Mouse (Mus musculus) megakaryocyte-erythroid progenitor cell, adult 5-6 weeks (primary cell): ENCODE data around the gene Cln5. TPM values are rescaled to one million over a fixed set of nuclear protein-coding genes. Genes with fewer than 3 reads are reported as not detected.
A peak's percentile ranks its signal among the peaks of the same experiment; 100 is the strongest.

Experiments
- ATAC-seq: replicated peaks from 2 replicates; pipeline ENCODE4 v1.8.0; 2016; ENCODE audit warnings: mild to moderate bottlenecking, inconsistent platforms; ENCODE audit not compliant: severe bottlenecking, poor library complexity, low FRiP score, low TSS enrichment
- total RNA-seq, 2 experiments: library from RNA; stranded (forward) in 1 of 2; stranded (reverse) in 1 of 2; fragments of 200-1000, 215-1000 nt in 1 of 2; fragments of >200 nt in 1 of 2; fragmentation: Nextera tagmentation in 1 of 2; gene quantifications; 2 replicates each; pipeline ENCODE4 v1.2.3; 2014 to 2017

The Cln5 gene
- total RNA-seq, 2 experiments from 2014 or later = 15.6 to 15.8 TPM

- ATAC-seq = no peak
Observed at GRCm38 (mm10) chr14:103102731-103103335, 32.8 kb downstream of the Cln5 start.

DNA sequence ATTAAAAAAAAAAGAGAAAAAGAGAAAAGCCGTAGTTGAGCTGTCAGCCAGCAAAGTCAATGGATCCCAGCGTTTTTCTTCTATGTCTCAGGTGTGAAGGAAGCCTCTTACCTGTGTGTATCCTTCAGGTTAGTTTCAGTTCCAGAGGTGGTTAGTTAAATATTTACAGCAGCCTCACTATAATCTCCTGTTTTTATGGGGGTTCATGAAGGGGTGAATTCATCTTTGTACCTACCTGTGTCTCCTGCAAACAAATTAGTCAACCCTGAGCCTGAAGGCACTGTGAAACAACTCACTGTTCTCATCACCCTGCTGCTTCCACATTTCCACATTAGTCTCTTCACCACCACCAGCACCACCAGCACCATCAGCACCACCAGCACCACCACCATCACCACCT lies 36.3 kb downstream of the Cln5 start:
- no peak for ATAC-seq

DNA sequence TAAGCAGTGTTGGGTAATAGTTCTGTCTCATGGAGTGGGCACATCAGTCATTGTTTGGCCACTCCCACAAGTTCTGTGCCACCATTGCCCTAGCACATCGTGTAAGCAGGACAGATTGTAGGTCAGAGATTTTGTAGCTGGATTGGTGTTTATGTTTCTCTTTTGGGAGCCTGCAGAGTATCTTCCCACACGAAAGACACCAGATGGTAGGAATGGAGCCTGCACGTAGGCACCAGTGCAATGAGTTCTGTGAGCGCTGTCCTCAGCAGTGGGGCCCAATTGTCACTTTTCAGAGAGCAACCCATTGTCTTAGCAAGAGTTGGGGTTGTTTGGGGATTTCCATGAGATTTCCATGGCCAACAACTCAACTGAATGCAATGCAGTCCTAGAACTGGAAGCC lies 40.0 kb downstream of the Cln5 start:
- no peak for ATAC-seq

GRCm38 (mm10) chr14:103112606-103113363 lies 42.8 kb downstream of the Cln5 start:
- no peak for ATAC-seq

DNA sequence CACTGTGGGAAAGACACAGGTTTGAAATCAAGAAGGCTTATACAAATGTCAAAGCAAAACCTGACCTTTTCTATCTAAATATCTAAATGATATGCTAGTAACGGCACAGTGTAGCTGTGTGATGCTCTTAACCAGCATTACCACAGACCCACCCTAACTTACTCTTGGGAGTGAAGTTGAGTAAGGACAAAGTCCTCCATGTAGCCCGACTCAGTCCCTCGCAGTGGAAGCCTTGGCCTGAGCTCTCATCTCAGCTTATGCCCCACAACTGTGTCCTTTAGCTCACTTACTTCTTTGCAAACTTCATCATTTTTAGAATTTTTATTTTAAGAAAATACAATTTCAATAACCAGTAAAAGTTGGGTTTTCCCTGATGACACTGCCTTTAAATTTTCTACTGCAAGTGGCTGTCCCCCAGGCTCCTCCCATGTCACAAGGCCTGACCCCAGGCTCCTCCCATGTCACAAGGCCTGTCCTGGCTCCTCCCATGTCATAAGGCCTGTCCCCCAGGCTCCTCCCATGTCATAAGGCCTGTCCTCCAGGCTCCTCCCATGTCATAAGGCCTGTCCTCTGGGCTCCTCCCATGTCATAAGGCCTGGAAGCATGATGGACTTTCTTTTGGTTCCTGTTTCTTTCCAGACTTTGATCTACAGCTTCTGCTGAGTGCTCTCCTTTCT lies 45.1 kb downstream of the Cln5 start:
- ATAC-seq = peak; percentile 88

DNA sequence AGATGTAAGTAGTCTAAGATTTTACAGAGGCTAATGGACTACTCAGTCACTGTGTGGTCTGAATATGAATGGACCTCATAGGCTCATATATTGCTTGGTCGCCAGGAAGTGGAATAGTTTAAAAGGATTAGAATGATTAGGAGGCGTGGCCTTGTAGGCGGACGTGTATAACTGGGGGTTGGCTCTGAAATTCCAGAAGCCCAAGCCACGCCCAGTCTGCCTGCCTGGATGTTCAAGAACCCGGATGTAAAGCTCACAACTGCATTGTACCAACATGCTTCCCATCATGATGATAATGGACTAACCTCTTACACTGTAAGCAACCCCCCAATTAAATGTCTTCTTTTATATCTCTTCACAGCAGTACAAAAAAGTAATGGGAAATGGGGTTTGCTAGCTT lies 55.7 kb downstream of the Cln5 start:
- ATAC-seq = no peak

Other genes with a start within 250 kb of the Cln5 start
- 6.3 and 7.1 TPM in 2 replicates for gene Kctd12, start 87.6 kb upstream of the Cln5 start, total RNA-seq (2014; fragmentation: Nextera tagmentation)
- 13.8 and 19.0 TPM in 2 replicates for gene Kctd12, start 87.6 kb upstream of the Cln5 start, total RNA-seq (2017)
- not detected in 2 replicates for gene Acod1, start 23.2 kb upstream of the Cln5 start, total RNA-seq (2014; fragmentation: Nextera tagmentation)
- 0.33 and 0.50 TPM in 2 replicates for gene Acod1, start 23.2 kb upstream of the Cln5 start, total RNA-seq (2017)
- 22.4 and 36.2 TPM in 2 replicates for gene Fbxl3, start 29.4 kb downstream of the Cln5 start, total RNA-seq (2014; fragmentation: Nextera tagmentation)
- 31.8 and 85.5 TPM in 2 replicates for gene Fbxl3, start 29.4 kb downstream of the Cln5 start, total RNA-seq (2017)